Mouse (Mus musculus) gastrocnemius, postnatal 25 days (tissue): ENCODE results near the gene Zfp983. TPM values are rescaled to one million over a fixed set of nuclear protein-coding genes. Genes with fewer than 3 reads are reported as not detected.
"Not testable (repeated sequence)": the region's sequence is repeated elsewhere in the genome, so short reads cannot be mapped to it uniquely, and the experiment has no call there.

Experiments
- DNase-seq: peaks from one replicate; pipeline ENCODE4 v3.0.0; 2022
- long read RNA-seq, 2 experiments: library from polyadenylated mRNA; stranded (forward); transcript quantifications; one replicate each; pipeline ENCODE4 v2.0.0; 2021
- total RNA-seq, 2 experiments: library from RNA; stranded (reverse); gene quantifications; 1 replicate in 1 of 2; 2 replicates in 1 of 2; pipeline ENCODE4 v1.2.3; 2021

Zfp983 gene
- 1 to 10 TPM; 1.8 to 2.0 TPM for total RNA-seq
- long read RNA-seq, experiment 1, partial matches to known transcripts: 0 of 1 reads
- long read RNA-seq, experiment 1, other reads (novel, unspliced or antisense): 1 of 1 reads
- long read RNA-seq, experiment 2, partial matches to known transcripts: 0 of 3 reads
- long read RNA-seq, experiment 2, other reads (novel, unspliced or antisense): 3 of 3 reads

DNA sequence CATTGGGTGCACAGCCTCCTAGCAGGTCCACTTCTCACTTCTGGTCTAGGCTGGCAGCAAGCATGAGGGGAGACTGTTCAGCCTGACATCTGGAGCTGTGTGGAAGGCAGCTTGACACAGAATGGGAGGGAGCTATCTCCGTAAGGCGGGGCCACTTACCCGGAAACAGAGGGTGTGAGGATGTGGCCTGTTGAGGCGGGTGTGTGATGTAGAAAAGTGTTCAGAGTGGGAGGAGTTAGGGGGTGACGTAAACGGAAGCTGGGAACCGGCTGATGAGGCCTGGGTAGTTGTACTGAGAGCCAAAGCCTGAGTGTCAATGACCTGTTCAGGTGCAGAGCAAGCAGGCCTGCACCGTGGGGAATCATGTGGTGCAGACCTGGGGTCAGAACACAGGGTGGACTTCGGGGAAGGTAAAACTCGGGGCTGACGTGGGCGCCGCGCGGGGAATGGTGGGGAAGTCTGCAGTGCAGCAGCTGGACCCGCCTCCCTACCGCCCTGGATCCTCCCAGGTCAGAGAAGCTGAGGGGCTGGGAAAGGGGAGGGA lies at the start of gene Zfp983:
Zfp983 (plus strand) TSS at position 261 of the 544 bp plus-strand sequence.
- peak; percentile 80 for DNase-seq

GRCm38 (mm10) chr17:21616356-21616755 lies 34.1 kb upstream of the Zfp983 start:
- DNase-seq: no peak

GRCm38 (mm10) chr17:21617352-21617751 lies 33.1 kb upstream of the Zfp983 start:
- no peak for DNase-seq

DNA sequence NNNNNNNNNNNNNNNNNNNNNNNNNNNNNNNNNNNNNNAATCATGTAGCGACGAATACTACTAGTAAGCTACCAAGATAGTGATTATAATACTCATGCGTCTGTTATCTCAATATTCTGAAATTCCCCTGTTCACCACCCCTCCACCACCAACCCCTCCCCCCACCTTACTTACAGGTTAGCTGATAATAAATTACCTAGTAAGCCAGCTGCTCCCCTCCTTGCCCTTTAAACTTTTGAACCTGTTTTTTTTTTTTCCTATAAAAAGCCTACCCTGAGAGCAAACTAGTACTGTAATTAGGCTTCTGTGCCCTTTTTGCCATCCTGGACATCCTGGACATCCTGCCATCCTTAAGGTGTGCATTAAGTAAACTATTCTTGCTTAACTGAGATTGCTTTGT lies 26.8 kb upstream of the Zfp983 start:
- DNase-seq: no peak

- not testable (repeated sequence) for DNase-seq
Measured at GRCm38 (mm10) chr17:21635758-21636157, 14.7 kb upstream of the Zfp983 start.

GRCm38 (mm10) chr17:21648791-21649190 lies 1.6 kb upstream of the Zfp983 start:
- DNase-seq: no peak

GRCm38 (mm10) chr17:21649936-21650335 lies 488 bp upstream of the Zfp983 start:
- DNase-seq: no peak

DNA sequence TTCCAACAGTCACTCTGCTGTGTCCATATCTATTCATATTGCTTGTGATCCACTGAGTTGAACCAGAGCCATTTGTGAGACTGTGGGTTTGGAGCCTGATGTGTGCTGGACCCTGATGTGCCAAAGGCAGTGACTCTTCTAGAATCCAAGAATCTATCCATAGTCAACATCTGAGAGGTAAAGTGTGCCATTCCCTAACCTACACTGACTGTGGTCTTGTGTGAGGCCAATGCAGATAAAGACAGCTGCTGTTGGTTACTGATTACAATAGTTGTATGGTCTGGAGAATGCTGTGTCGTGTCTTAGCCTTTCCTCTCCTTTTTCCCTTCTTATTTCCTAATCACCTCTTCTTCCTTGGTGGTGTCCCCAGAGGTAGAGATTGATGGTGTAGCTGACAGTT lies 28.4 kb downstream of the Zfp983 start:
- not testable (repeated sequence) for DNase-seq

DNA sequence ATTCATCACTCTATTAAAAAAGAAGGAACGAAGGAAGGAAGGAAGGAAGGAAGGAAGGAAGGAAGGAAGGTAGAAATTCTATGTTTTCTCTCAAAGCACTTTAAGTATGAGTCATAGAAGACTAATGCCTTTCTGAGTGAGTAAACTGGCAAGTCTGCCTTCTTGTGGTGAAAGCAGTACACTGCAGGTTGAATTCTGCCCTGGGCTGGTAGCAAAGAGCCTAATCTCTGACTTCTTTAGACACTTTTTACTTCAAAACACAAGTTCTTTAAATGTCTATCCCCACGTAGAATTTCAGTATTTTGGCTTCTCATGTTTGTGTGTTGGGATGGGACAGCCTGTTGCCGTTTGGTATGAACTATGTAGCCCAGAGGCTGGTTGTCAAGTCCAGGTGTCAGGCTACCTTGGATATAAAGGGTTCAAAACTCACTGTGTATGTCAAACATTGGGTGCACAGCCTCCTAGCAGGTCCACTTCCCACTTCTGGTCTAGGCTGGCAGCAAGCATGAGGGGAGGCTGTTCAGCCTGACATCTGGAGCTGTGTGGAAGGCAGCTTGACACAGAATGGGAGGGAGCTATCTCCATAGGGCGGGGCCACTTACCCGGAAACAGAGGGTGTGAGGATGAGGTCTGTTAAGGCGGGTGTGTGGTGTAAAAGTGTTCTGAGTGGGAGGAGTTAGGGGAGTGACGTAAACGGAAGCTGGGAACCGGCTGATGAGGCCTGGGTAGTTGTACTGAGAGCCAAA lies 29.0 kb downstream of the Zfp983 start:
- peak; percentile 86 for DNase-seq

DNA sequence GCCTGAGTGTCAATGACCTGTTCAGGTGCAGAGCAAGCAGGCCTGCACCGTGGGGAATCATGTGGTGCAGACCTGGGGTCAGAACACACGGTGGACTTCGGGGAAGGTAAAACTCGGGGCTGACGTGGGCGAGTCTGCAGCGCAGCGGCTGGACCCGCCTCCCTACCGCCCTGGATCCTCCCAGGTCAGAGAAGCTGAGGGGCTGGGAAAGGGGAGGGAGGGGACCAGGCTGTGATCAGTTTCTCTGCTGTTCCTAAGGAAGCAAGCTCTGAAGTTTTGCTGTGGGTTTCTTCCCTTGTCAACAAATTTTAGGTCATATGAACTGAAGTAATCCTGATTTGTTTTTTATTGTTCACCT lies 29.6 kb downstream of the Zfp983 start:
- not testable (repeated sequence) for DNase-seq

- DNase-seq: no peak
Measured at GRCm38 (mm10) chr17:21691560-21691959, 41.1 kb downstream of the Zfp983 start, which contains the start of gene Gm10226. TSS of gene Gm10226 (plus strand) at chr17:21691860.

DNA sequence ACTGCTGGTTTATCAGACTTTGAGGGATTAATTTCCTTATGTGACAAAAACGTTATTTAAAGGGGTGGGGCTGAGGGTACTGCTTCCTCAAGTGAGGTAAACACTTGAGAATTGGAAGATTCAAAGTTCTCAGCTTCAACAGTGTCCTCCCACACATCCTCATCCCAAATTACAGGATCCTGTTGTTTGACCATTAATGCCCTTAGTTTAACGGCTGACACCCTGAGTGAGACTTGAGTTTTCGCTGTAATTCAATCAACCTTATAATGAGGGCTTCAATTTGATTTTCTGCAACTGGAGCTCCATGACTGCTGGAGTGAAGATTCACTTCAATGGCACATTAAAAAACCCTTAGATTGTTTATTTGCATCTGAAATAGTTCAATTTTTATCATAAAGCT lies 42.9 kb downstream of the Zfp983 start:
- no peak for DNase-seq

- DNase-seq: no peak
Measured at GRCm38 (mm10) chr17:21696073-21696472, 45.6 kb downstream of the Zfp983 start.

DNA sequence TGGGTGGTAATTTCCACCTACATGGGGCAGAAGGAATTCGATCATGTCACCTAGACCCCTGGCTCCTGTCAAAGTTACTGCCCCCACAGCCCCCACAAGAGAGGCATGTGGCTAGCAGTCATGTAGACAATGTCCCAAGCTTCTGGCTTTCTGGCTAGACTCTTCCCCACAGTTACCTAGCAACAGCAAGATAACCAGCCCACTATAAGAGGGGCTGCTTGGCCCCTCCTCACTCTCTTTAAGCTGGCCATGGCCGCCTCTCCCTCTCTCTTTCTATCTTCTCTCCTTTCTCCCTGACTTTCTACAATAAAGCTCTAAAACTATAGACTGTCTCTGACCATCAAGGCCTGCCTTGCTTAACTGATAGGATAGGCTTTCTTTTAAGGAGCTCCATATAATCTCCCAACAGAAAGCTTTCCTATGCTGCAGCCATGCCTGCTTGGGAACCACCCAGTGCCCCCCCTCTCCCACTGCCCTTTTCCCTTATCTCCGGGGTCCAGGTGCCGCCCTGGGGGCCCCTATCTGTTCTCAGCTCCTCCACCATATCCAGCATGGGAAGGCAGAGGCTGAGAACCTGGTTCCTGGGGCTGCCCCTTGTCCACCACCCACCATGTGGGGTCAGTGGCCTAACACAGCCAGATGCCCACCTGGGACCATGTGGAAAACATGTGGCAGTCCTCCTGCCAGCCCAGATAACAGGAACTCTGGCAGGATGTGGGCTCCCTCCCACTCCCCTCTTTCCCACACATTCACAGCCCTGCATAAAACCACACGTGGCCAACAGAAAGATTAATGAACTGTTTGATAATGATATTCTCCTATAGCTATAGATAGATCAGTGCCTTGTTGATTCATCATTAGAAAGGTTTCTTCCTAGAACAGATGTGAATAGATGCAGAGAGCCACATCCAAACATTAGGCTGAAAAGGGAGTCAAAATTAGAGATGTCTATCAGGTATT lies 52.1 kb downstream of the Zfp983 start:
- no peak for DNase-seq

GRCm38 (mm10) chr17:21703414-21703813 lies 53.0 kb downstream of the Zfp983 start:
- DNase-seq: no peak

DNA sequence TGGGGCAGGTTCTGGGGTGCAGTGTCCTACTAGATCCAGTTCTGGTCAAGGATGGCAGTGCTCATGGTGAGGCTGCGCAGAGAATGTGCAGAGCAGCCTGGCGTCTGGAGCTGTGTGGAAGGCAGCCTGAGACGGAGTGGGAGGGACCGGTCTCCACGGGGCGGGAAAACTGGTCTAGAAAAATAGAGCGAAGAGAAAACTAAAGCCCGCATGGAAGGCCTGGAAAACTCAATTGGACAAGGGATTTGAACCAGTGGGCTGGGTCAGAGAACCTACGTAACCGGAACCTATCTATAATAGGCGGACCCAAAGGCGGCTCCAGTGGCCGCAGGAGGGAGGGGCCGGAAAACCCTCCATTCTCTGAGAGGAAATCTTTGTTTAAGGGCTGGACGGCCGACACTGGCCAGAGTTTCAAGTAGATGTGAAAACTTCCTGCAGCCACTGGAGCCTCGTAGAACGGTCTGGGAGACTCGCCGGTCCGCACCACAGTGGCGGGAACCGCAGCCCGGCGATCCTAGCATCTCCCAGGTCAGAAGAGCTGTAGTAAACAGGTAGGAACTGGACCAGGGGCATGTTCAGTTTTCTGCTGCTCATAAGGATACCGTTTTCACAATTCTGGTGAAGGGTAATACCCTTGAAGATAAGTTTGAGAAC lies 57.0 kb downstream of the Zfp983 start, which contains the start of gene Zfp760:
Zfp760 (plus strand) TSS at position 399 of the 654 bp plus-strand sequence.
- DNase-seq: peak; percentile 82

DNA sequence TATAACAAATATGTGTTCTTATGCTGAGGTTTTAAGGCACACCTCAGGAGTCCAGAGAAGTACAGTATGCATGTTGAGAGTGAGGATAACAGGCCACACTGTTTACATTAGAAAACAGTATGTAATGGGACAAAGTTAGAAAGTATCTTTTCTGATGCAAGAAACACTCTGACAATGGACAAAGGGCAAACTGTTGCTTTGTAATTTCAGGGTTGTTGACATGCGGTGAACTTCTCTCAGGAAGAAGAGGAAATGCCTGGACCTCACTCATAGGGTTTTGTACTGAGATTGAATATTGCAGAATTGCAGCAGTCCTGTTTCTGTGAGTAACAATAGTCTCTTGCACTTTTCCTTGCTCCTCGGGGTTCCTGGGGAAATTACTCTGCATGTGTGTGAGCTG lies 58.0 kb downstream of the Zfp983 start:
- DNase-seq: no peak
